Mouse (Mus musculus): ENCODE results near the gene Arhgap9. TPM values are rescaled to one million over a fixed set of nuclear protein-coding genes. Genes with fewer than 3 reads are reported as not detected.

The Arhgap9 gene
- total RNA-seq, 2 experiments from 2014 or later: 1.1 to 1.2 TPM

Other genes starting within 250 kb of the Arhgap9 start
- 100 to 1,000 TPM; 542 to 553 TPM for gene Agap2, start 246.7 kb upstream of the Arhgap9 start, total RNA-seq (2021)
- gene Os9, start 200.8 kb upstream of the Arhgap9 start, total RNA-seq (2021): 10 to 100 TPM; 94.3 to 98.3 TPM
- 100 to 1,000 TPM; 107 to 116 TPM for gene B4galnt1, start 156.7 kb upstream of the Arhgap9 start, total RNA-seq (2021)
- gene Slc26a10, start 141.3 kb upstream of the Arhgap9 start, total RNA-seq (2021): 1 to 10 TPM; 2.0 to 2.6 TPM
- gene Arhgef25, start 131.9 kb upstream of the Arhgap9 start, total RNA-seq (2021): 100 to 1,000 TPM; 125 to 132 TPM
- gene Dtx3, start 126.2 kb upstream of the Arhgap9 start, total RNA-seq (2021): 100 to 1,000 TPM; 187 to 203 TPM
- 10 to 100 TPM; 38.3 to 38.4 TPM for gene Pip4k2c, start 110.4 kb upstream of the Arhgap9 start, total RNA-seq (2021)
- 100 to 1,000 TPM; 360 to 377 TPM for gene Kif5a, start 58.6 kb upstream of the Arhgap9 start, total RNA-seq (2021)
- 100 to 1,000 TPM; 312 to 315 TPM for gene Dctn2, start 55.6 kb upstream of the Arhgap9 start, total RNA-seq (2021)
- gene Mbd6, start 32.9 kb upstream of the Arhgap9 start, total RNA-seq (2021): 10 to 100 TPM; 44.8 to 58.7 TPM
- 10 to 100 TPM; 53.9 to 57.7 TPM for gene Mars, start 10.2 kb upstream of the Arhgap9 start, total RNA-seq (2021)
- gene Gli1, start 20.0 kb downstream of the Arhgap9 start, total RNA-seq (2021): 1 to 10 TPM; 1.7 to 3.1 TPM
- not detected for gene Inhbe, start 32.4 kb downstream of the Arhgap9 start, total RNA-seq (2021)
- gene Inhbc, start 48.5 kb downstream of the Arhgap9 start, total RNA-seq (2021): not detected
- gene R3hdm2, start 58.4 kb downstream of the Arhgap9 start, total RNA-seq (2021): 100 to 1,000 TPM; 174 to 178 TPM
- 1 to 10 TPM; 3.5 to 5.3 TPM for gene Stac3, start 179.7 kb downstream of the Arhgap9 start, total RNA-seq (2021)
- 1 to 10 TPM; 6.8 to 7.9 TPM for gene Ndufa4l2, start 193.0 kb downstream of the Arhgap9 start, total RNA-seq (2021)
- 10 to 100 TPM; 36.2 to 36.3 TPM for gene Shmt2, start 200.5 kb downstream of the Arhgap9 start, total RNA-seq (2021)
- 1 to 10 TPM; 5.2 to 6.5 TPM for gene Nxph4, start 212.6 kb downstream of the Arhgap9 start, total RNA-seq (2021)

All from layer of hippocampus, postnatal 10 days (tissue).